Mouse (Mus musculus) hindbrain, embryonic 12.5 days (tissue): ENCODE results near the gene Rgs2. TPM values are rescaled to one million over a fixed set of nuclear protein-coding genes. Genes with fewer than 3 reads are reported as not detected.
A peak's percentile ranks its signal among the peaks of the same experiment; 100 is the strongest.

ENCODE experiments used
- ATAC-seq: fragments of 200-750 bp; cut with Nextera tagmentation; 2 replicates; pipeline ENCODE4 v1.8.0; 2017; ENCODE audit warnings: moderate TSS enrichment; ENCODE audit not compliant: low FRiP score
- H3K27ac ChIP-seq: fragments of 300-500 bp; sonication (generic); 2 replicates; pipeline ENCODE4 v1.5.1; 2016; ENCODE audit warnings: mild to moderate bottlenecking
- H3K27me3 ChIP-seq: fragments of 300-500 bp; sonication (generic); 2 replicates; pipeline ENCODE4 v1.6.1; 2016; ENCODE audit warnings: mild to moderate bottlenecking
- H3K36me3 ChIP-seq: fragments of 300-500 bp; sonication (generic); 2 replicates; pipeline ENCODE4 v1.6.1; 2016; ENCODE audit warnings: mild to moderate bottlenecking
- H3K4me1 ChIP-seq: fragments of 300-500 bp; sonication (generic); 2 replicates; pipeline ENCODE4 v1.6.1; 2016
- H3K4me2 ChIP-seq: fragments of 300-500 bp; sonication (generic); replicated peaks from 2 replicates; pipeline ENCODE4 v1.6.1; 2016; ENCODE audit warnings: mild to moderate bottlenecking
- H3K4me3 ChIP-seq: fragments of 300-500 bp; sonication (generic); 2 replicates; pipeline ENCODE4 v1.5.1; 2016; ENCODE audit warnings: mild to moderate bottlenecking
- H3K9ac ChIP-seq: fragments of 300-500 bp; sonication (generic); 2 replicates; pipeline ENCODE4 v1.6.1; 2016; ENCODE audit warnings: mild to moderate bottlenecking, moderate library complexity
- H3K9me3 ChIP-seq: fragments of 300-500 bp; sonication (generic); replicated peaks from 2 replicates; pipeline ENCODE4 v1.6.1; 2016; ENCODE audit warnings: mild to moderate bottlenecking
- WGBS: fragments of 180-500 bp; shearing (Covaris S2); methylation state at CpG from one replicate; pipeline ENCODE4 v1.1.7; 2016; 5-methylcytosine and 5-hydroxymethylcytosine counted together
- polyA plus RNA-seq: library from polyadenylated mRNA; unstranded; fragments of >200 nt; fragmentation: Nextera tagmentation; extraction: Ambion mirVana; gene quantifications from 2 replicates; pipeline ENCODE4 v1.2.1, GENCODE M21; 2016

Rgs2 gene
- 108 and 118 TPM in 2 replicates for polyA plus RNA-seq

DNA sequence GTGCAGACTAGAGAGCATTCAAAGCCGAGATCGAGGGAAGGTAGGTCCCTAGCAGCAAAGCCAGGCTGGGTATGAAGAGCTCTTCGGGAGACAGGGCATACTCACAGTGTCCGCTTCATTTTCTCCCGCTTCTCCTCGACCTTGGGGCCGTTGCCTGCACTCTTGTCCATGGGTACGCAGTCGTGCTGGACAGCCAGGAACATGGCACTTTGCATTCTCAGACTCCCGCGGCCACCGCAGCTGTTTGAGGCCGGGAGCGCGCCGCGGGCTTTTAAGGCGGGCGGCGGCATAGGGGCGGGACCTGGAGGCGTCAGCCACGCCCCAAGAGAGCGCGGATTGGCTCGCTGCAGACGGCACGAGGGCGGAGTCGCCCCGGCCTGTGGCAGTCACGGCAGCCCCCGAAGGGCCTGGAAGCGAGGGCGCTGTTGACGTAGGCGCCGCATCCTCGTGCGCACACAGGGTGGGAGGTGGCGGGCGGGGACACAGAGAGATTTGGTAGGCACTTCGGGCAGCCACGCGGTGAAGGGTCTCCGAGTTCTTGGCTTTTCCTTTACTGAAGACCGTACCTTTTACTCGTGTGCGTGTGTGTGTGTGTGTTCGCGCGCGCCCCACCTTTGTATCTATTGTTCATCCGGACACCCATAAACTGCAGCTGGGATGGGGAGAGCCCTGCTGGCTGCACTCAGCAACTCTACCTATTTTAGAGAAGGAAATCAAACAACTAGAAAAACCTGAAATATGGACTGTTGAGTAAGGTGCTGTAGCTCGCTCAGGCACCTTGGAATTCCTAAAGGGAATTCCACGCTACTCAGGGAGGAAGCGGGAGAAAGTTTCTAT lies at the start of gene Rgs2:
Gene Rgs2, minus strand, starts transcription at position 258 of the 837 bp plus-strand sequence.
- no peaks in the 10 kb centered on the region for H3K9me3 ChIP-seq
- H3K27ac ChIP-seq: peak within 1 kb of the TSS; percentile 84
- H3K27me3 ChIP-seq: no peaks in the 10 kb centered on the region
- H3K9ac ChIP-seq: peak within 1 kb of the TSS; percentile 71
- ATAC-seq: peak; percentile 99
- H3K4me3 ChIP-seq: peak within 1 kb of the TSS; percentile 61
- H3K4me2 ChIP-seq: peak within 1 kb of the TSS; percentile 82
- H3K36me3 ChIP-seq: peaks cover 15% of the 10 kb centered on the region
- under 1% methylated on average over 57 of the region's 57 CpGs for WGBS
- H3K4me1 ChIP-seq: peaks cover 14% of the 10 kb centered on the region

DNA sequence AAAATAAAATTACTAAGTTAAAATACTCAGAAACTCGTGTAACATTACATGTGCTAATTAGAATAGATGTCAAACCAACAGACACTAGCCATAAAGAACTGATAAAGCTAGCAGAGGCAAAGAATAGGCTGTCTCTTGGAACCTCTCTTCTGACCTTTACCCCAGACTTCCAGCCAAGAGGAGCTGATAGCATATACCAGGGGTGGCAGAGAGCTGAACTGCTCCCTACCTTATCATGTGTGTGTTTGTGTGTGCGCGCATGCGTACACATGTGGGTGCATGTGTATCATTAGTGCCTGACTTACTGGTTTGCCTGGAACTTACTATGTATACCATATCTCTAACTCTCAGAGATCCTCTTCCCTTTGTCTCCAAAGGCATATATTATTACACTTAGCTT lies 49.4 kb upstream of the Rgs2 start:
- WGBS: 81% methylated on average over 4 of the region's 4 CpGs
- no peak for ATAC-seq

DNA sequence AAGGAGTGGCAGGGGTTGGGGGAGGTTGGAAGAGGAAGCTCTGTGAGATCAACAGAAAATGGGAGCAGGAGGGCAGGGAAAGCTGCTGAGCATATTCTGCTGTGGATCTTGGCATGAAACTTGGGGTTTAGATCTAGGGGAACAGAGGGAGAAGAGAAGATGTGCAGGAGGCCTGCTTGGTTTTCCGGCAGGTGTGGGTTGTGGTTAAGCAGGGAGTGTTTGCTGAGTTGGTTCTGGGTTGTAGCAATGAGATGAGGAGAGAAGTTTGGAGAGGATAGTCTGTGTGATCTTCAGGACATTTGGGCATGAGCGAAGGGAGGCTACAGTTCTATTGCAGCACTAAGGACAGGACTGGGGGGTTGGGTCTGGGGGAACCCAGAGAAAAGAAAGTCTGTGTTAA lies 37.9 kb upstream of the Rgs2 start:
- Histone ChIP-seq H3K4me3 (no peak overlapping the region), H3K4me1 (no peaks in the 10 kb centered on the region), H3K27ac (no peak overlapping the region), H3K27me3 (no peaks in the 10 kb centered on the region), H3K9ac (no peak overlapping the region), H3K9me3 (no peaks in the 10 kb centered on the region), H3K36me3 (no peaks in the 10 kb centered on the region), H3K4me2 (no peak overlapping the region)
- no peak for ATAC-seq
- WGBS: 85% methylated on average over 2 of the region's 2 CpGs

More for the DNA sequence above, 49.4 kb upstream of the Rgs2 start:
- H3K36me3 ChIP-seq: no peaks in the 10 kb centered on the region
- H3K27ac ChIP-seq: no peak overlapping the region
- no peak overlapping the region for H3K4me3 ChIP-seq
- H3K27me3 ChIP-seq: no peaks in the 10 kb centered on the region
- no peak overlapping the region for H3K4me2 ChIP-seq
- H3K9ac ChIP-seq: no peak overlapping the region
- no peaks in the 10 kb centered on the region for H3K4me1 ChIP-seq
- no peaks in the 10 kb centered on the region for H3K9me3 ChIP-seq

DNA sequence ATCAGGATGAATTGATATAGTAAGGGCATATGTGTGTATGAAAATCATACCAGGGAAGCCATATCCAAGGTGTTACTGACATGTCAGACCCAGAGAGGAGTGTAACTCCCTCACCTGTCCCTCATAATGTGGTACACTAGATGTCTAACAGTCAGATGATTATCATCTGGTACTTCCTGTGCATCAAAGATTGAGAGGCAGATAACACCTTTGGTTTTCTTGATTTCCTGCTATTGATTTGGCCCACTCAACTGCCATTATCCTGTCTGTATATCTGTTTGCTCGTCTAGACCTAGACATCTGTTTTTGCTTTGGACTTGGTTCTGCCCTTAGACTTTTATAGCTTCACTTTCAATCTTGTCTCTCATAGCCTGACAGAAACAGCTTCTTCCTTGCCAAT lies 29.5 kb upstream of the Rgs2 start:
- H3K9ac ChIP-seq: no peak overlapping the region
- no peak overlapping the region for H3K27ac ChIP-seq
- H3K4me2 ChIP-seq: no peak overlapping the region
- 76% methylated on average over 1 of the region's 1 CpGs for WGBS
- no peaks in the 10 kb centered on the region for H3K27me3 ChIP-seq
- no peak overlapping the region for H3K4me3 ChIP-seq
- no peaks in the 10 kb centered on the region for H3K9me3 ChIP-seq
- H3K36me3 ChIP-seq: no peaks in the 10 kb centered on the region
- ATAC-seq: no peak
- 0 out of 2 replicates have a peak, but pooled peaks cover 3% of the 10 kb centered on the region for H3K4me1 ChIP-seq

DNA sequence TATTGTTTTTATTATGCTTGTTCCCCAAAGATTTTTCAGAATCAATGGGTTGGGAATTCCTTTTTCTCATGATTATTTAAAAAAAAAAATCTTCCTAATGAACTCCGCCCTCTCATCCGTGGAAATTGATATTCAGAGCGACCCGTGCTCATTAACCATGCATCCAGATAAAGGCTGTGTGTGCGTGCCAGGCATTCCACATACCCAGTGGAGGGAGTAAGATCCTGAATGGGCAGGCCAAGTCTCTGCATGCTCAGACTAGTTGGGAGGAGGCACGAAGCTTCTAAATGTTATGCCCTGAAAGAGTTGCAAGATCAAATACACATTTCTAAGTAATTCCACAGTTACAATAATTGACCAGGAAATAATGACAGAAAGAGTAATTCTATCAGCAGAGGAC lies 26.5 kb upstream of the Rgs2 start:
- Histone ChIP-seq H3K4me3 (no peak overlapping the region), H3K9ac (no peak overlapping the region), H3K9me3 (no peaks in the 10 kb centered on the region), H3K4me2 (no peak overlapping the region), H3K4me1 (0 out of 2 replicates have a peak, but pooled peaks cover 3% of the 10 kb centered on the region), H3K36me3 (no peaks in the 10 kb centered on the region), H3K27me3 (no peaks in the 10 kb centered on the region), H3K27ac (no peak overlapping the region)
- whole genome bisulfite sequencing: 45% methylated on average over 6 of the region's 6 CpGs
- ATAC-seq: peak; percentile 80

DNA sequence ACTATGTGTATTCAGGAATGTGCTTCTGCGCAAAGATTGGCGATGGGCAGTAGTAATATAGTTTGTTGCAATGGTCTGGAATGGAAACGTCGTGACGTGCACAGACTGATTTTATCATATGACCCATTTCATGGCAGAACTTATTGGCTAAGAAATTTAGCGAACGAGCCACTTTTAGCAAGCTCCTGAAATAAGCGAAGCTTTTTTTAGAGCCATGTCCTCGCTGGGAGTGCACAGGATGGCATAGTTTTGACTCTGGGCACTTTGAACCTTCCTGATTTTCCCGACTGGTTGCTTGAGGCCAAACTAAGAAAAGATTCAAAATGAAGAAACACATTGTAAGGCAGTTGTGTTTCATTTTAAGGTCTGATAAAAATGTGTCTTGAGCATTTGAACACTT lies 25.7 kb upstream of the Rgs2 start:
- Histone ChIP-seq H3K4me2 (no peak overlapping the region), H3K9ac (no peak overlapping the region), H3K9me3 (no peaks in the 10 kb centered on the region), H3K27ac (no peak overlapping the region), H3K4me1 (0 out of 2 replicates have a peak, but pooled peaks cover 3% of the 10 kb centered on the region), H3K27me3 (no peaks in the 10 kb centered on the region), H3K36me3 (no peaks in the 10 kb centered on the region), H3K4me3 (no peak overlapping the region)
- 94% methylated on average over 10 of the region's 10 CpGs for WGBS
- no peak for ATAC-seq

DNA sequence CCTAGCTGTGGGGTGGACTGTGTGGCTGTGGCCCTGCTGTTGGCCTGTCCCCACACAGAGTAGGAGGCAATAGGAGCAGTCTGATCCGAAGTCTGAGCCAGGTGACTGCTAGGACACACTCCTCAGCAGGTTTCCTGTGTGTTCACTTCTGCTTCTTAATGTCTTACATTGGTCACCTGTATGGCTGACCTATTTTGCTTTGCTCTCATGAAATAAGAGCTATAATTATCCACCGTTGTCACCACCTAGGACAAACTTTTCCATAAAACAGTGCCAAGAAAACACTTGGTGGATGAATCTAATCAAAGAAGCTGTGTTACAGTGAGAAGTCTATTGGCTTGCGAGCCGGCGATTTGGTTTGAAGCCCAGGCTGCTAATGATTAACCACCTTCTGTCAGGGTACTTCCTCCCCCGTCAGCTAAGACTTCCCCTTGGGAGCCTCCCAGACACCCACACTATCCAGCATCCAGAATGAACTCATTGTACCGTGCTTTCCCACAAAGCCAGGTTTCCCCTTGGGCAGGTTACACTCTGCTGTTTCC lies 14.5 kb upstream of the Rgs2 start:
- Histone ChIP-seq H3K36me3 (no peaks in the 10 kb centered on the region), H3K9me3 (no peaks in the 10 kb centered on the region), H3K27ac (no peak overlapping the region), H3K4me1 (no peaks in the 10 kb centered on the region), H3K4me2 (no peak overlapping the region), H3K9ac (no peak overlapping the region), H3K27me3 (no peaks in the 10 kb centered on the region), H3K4me3 (no peak overlapping the region)
- 64% methylated on average over 7 of the region's 7 CpGs for WGBS
- no peak for ATAC-seq

DNA sequence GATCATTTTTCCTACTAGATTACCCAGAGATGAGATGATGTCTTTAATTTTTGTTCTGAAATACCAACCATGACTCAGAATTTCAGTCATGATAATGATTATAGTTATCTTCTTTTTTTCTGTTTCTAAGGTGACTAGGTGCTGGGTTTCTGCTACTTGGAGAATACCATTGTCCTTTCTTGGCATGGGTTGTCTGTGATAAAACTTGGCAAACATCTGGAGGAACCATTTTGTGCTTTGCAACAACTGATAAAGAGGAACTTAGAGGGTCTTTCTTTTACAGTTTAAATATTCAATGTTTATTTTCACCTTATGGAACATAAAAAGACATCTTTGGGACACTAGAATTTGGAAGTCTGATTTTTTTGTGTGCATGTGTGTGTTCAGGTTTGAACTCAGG lies 10.0 kb upstream of the Rgs2 start:
- no peaks in the 10 kb centered on the region for H3K27me3 ChIP-seq
- H3K9ac ChIP-seq: no peak overlapping the region
- H3K36me3 ChIP-seq: no peaks in the 10 kb centered on the region
- no peak overlapping the region for H3K27ac ChIP-seq
- no peaks in the 10 kb centered on the region for H3K9me3 ChIP-seq
- no peak for ATAC-seq
- no peak overlapping the region for H3K4me3 ChIP-seq
- no peak overlapping the region for H3K4me2 ChIP-seq
- no peaks in the 10 kb centered on the region for H3K4me1 ChIP-seq

DNA sequence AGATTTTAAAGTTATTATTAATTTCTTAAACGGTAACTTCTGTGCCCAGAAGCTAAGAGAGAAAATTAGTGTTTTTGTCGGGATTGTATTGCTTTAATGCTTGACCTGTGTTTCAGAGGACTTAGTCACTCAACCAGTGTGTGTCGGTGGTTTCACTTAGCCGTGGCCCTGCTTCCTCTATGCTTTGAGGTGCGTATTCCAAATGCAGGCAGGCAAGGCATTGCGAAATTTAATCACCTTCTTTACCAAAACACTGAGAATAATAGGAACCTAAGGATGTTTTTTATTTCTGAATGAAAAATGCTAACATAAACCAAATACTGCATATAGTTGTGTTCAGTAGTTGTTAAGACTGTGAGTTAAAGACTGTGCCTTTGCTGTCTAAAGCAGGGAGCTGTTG lies 3.4 kb upstream of the Rgs2 start:
- Histone ChIP-seq H3K27me3 (no peaks in the 10 kb centered on the region), H3K9me3 (no peaks in the 10 kb centered on the region), H3K9ac (no peak overlapping the region), H3K4me3 (no peak overlapping the region), H3K4me2 (no peak overlapping the region), H3K4me1 (peaks cover 10% of the 10 kb centered on the region; the same call in 1 of the 2 replicates), H3K36me3 (no peaks in the 10 kb centered on the region), H3K27ac (no peak overlapping the region)
- 66% methylated on average over 6 of the region's 6 CpGs for WGBS
- ATAC-seq: no peak

DNA sequence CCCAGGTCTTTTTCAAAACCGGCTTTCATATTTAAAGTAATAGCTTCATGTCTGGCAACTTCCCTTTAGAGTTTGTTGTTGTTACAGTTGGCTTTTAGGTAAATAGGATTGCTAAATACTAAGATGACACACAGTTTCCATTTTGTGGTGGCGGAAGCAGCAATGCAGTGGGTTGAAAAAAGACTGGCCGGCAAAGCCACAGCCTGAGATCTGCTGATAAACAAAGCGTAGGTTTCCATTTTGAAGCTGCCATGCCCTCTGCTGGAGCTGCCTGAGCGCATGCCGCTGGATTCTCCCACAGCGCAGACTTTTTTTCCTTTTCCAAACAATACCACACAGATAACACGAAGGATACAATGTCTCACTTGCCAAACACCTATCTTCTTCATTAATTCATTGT lies 2.6 kb upstream of the Rgs2 start:
- Histone ChIP-seq H3K27ac (no peak overlapping the region), H3K9me3 (no peaks in the 10 kb centered on the region), H3K4me3 (no peak overlapping the region), H3K9ac (no peak overlapping the region), H3K4me2 (peak overlapping the region; percentile 45), H3K4me1 (peaks cover 12% of the 10 kb centered on the region), H3K27me3 (no peaks in the 10 kb centered on the region), H3K36me3 (peaks cover 8% of the 10 kb centered on the region)
- WGBS: 2% methylated on average over 8 of the region's 8 CpGs
- ATAC-seq: no peak

DNA sequence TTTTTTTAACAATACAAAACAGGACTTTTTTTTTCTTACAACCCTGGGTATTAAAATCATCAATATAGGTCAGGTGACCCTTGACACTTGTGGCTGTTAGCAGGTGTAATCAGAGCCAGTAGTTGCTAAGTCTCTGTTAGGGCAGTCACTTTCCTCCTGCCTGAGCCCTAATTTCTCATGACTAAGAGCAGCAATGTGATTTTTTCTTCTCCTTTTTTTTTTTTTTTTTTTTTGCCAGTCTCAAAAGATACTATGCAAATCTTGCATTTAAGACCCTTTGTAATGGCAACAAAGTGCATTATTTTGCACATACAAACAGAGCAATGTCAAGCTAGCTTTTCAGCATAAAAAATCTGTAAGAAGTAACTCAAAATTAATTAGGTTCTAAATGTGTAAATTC lies 1.7 kb upstream of the Rgs2 start:
- Histone ChIP-seq H3K36me3 (peaks cover 15% of the 10 kb centered on the region), H3K9me3 (no peaks in the 10 kb centered on the region), H3K4me3 (no peak overlapping the region), H3K9ac (no peak overlapping the region), H3K27me3 (no peaks in the 10 kb centered on the region), H3K4me2 (no peak overlapping the region), H3K4me1 (peaks cover 14% of the 10 kb centered on the region), H3K27ac (no peak overlapping the region)
- no peak for ATAC-seq

DNA sequence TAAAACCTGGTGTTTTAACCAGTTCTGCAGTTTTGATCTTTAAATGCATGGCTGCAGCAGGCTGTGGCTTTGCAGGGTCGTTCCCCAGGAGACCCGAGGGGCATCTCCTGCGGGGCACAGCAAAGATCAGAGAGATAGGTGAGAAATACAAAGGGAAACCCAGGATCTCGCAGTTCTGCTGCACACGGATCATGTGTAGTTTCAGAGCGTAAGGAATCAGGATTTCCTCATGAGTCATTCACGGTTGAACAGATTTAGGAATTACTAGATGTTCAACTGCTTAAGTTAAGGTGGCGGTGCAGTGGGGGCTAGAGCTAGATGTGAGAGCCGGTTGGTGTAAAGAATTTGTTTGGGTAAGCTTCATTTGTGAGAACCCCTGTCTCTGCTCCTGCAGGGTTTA lies 780 bp upstream of the Rgs2 start:
- H3K4me2 ChIP-seq: peak overlapping the region; percentile 82
- no peaks in the 10 kb centered on the region for H3K9me3 ChIP-seq
- H3K36me3 ChIP-seq: peaks cover 15% of the 10 kb centered on the region
- H3K4me1 ChIP-seq: peaks cover 14% of the 10 kb centered on the region
- peak overlapping the region; percentile 71 for H3K9ac ChIP-seq
- peak overlapping the region; percentile 61 for H3K4me3 ChIP-seq
- peak; percentile 6 for ATAC-seq
- no peaks in the 10 kb centered on the region for H3K27me3 ChIP-seq
- WGBS: 2% methylated on average over 9 of the region's 9 CpGs
- peak overlapping the region; percentile 84 for H3K27ac ChIP-seq

DNA sequence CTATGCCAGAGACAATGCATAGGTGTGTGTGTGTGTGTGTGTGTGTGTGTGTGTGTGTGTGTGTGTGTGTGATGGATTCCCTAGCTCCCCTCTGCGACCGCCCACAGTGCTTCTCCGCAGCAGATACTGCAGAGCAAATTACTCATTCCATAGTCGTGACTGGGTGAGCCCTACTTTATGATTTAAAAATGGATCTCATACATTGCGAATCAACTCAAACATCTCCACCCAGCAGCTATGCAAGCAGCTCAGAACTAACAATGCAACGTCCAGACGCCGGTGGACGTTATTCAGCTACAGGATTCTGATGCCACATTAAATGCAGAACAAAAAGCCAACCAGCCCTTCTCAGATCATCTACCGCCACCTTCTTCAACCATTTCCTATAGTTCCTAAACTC lies 545 bp downstream of the Rgs2 start:
- Histone ChIP-seq H3K4me2 (peak overlapping the region; percentile 82), H3K9me3 (no peaks in the 10 kb centered on the region), H3K27me3 (no peaks in the 10 kb centered on the region), H3K4me3 (peak overlapping the region; percentile 61), H3K9ac (peak overlapping the region; percentile 71), H3K36me3 (peaks cover 15% of the 10 kb centered on the region), H3K4me1 (peaks cover 14% of the 10 kb centered on the region), H3K27ac (peak overlapping the region; percentile 84)
- 4% methylated on average over 10 of the region's 10 CpGs for WGBS
- peak; percentile 17 for ATAC-seq
